In genomic region chr14:22814811-22815345, GRCm38 (mm10) we compare ENCODE assay signal across 11 mouse cellular contexts.
DNase-seq lines count a peak whose midpoint lies in the region; ATAC-seq lines count a peak whose summit lies in the region.
"Had no signal": no experiment of that assay in that cellular context is flagged by ENCODE, and none has a peak within 500 bp of the region (broad histone marks: within the 10 kb centered on the region; RNA-seq: fewer than 3 reads in every experiment).

No protein-coding gene starts in this region.

- no peaks in the 10 kb centered on the region for H3K9me3 ChIP-seq in kidney, embryonic 16.5 days (ENCODE audit: low read length)
- H3K9me3 ChIP-seq in heart, embryonic 15.5 days (replicated peaks) = no peaks in the 10 kb centered on the region
- H3K9me3 ChIP-seq in hindbrain, embryonic 10.5 days = no peaks in the 10 kb centered on the region

- ATAC-seq in kidney, embryonic 16.5 days (ENCODE audit: low FRiP score, low TSS enrichment) = 0 out of 2 replicates have a peak, but pooled peaks have one; percentile 25
- ATAC-seq in heart, embryonic 15.5 days (replicated peaks; ENCODE audit: insufficient number of reproducible peaks, insufficient read depth, low FRiP score, low read depth) = no peak
- ATAC-seq: forebrain, embryonic 16.5 days had no signal

- H3K9ac ChIP-seq in kidney, embryonic 16.5 days (replicated peaks; ENCODE audit: low read length) = no peak overlapping the region; the same call in 1 of the 2 replicates
- no peak overlapping the region for H3K9ac ChIP-seq in heart, embryonic 15.5 days

- no peak for DNase-seq in kidney, postnatal 36 days
- DNase-seq in skeletal muscle tissue, adult 2 months (ENCODE audit: low read depth, low spot score) = peak; percentile 48
- DNase-seq in hindbrain, embryonic 10.5 days (ENCODE audit: low spot score) = no peak
- DNase-seq in frontal cortex, postnatal 14 days (ENCODE audit: low spot score in 2 of 2) = no peak
- DNase-seq: cerebellum, adult 2 months; midbrain, embryonic 14.5 days; right cerebral cortex, adult 18-20 months had no signal

- peak overlapping the region; percentile 89 for H3K27ac ChIP-seq in kidney, embryonic 16.5 days (ENCODE audit: low read length)
- peak overlapping the region; percentile 14; the same call in 1 of the 2 replicates for H3K27ac ChIP-seq in brown adipose tissue, adult 24 weeks (replicated peaks; ENCODE audit: low read depth, low read length)
- H3K27ac ChIP-seq in heart, embryonic 15.5 days = 0 out of 2 replicates have a peak overlapping the region, but pooled peaks have one; percentile 20
- no peak overlapping the region for H3K27ac ChIP-seq in hindbrain, embryonic 10.5 days

- no peaks in the 10 kb centered on the region for H3K36me3 ChIP-seq in kidney, embryonic 16.5 days (ENCODE audit: insufficient read depth, low read length)
- no peaks in the 10 kb centered on the region for H3K36me3 ChIP-seq in heart, embryonic 15.5 days
- H3K36me3 ChIP-seq in hindbrain, embryonic 10.5 days = no peaks in the 10 kb centered on the region

- no peak overlapping the region for H3K4me3 ChIP-seq in kidney, embryonic 16.5 days (ENCODE audit: low read length)
- no peak overlapping the region for H3K4me3 ChIP-seq in brown adipose tissue, adult 24 weeks (ENCODE audit: insufficient read depth, low read depth, low read length)
- no peak overlapping the region for H3K4me3 ChIP-seq in heart, embryonic 15.5 days
- H3K4me3 ChIP-seq in hindbrain, embryonic 10.5 days = no peak overlapping the region

- 47% methylated on average over 9 of the region's 9 CpGs for WGBS in kidney, embryonic 16.5 days
- WGBS in heart, embryonic 15.5 days = 60% methylated on average over 9 of the region's 9 CpGs
- 69% methylated on average over 9 of the region's 9 CpGs for WGBS in hindbrain, embryonic 10.5 days

- no peaks in the 10 kb centered on the region for H3K27me3 ChIP-seq in kidney, embryonic 16.5 days (ENCODE audit: insufficient read depth, low read length)
- H3K27me3 ChIP-seq in heart, embryonic 15.5 days = no peaks in the 10 kb centered on the region
- H3K27me3 ChIP-seq in hindbrain, embryonic 10.5 days (ENCODE audit: insufficient read depth, poor library complexity, severe bottlenecking) = peaks cover 28% of the 10 kb centered on the region

- no peak overlapping the region for H3K4me2 ChIP-seq in kidney, embryonic 16.5 days (replicated peaks; ENCODE audit: low read depth, low read length)
- H3K4me2 ChIP-seq in heart, embryonic 15.5 days = no peak overlapping the region

- peaks cover 59% of the 10 kb centered on the region for H3K4me1 ChIP-seq in kidney, embryonic 16.5 days (ENCODE audit: insufficient read depth, low read length)
- H3K4me1 ChIP-seq in brown adipose tissue, adult 24 weeks (ENCODE audit: control insufficient read depth, insufficient read depth, insufficient read length, low read length) = peaks cover 6% of the 10 kb centered on the region; the same call in 1 of the 2 replicates
- peaks cover 2% of the 10 kb centered on the region; the same call in 1 of the 2 replicates for H3K4me1 ChIP-seq in heart, embryonic 15.5 days (replicated peaks)
- H3K4me1 ChIP-seq in hindbrain, embryonic 10.5 days (replicated peaks) = peaks cover 29% of the 10 kb centered on the region
